Mouse (Mus musculus) stomach, embryonic 16.5 days (tissue): ENCODE data around the gene Ankrd11. TPM values are rescaled to one million over a fixed set of nuclear protein-coding genes. Genes with fewer than 3 reads are reported as not detected.

Source experiments
- ATAC-seq: fragments of 200-750 bp; cut with Nextera tagmentation; 2 replicates; pipeline ENCODE4 v1.8.0; 2017; ENCODE audit warnings: moderate number of reproducible peaks, moderate TSS enrichment; ENCODE audit not compliant: insufficient read depth, low FRiP score
- H3K27ac ChIP-seq: fragments of 300-500 bp; sonication (generic); 2 replicates; pipeline ENCODE4 v1.5.1; 2014; ENCODE audit warnings: low read length
- H3K27me3 ChIP-seq: fragments of 300-500 bp; sonication (generic); 2 replicates; pipeline ENCODE4 v1.6.1; 2014; ENCODE audit warnings: low read length, control low read depth, mixed read lengths; ENCODE audit not compliant: control insufficient read depth, insufficient read depth
- H3K36me3 ChIP-seq: fragments of 300-500 bp; sonication (generic); 2 replicates; pipeline ENCODE4 v1.6.1; 2014; ENCODE audit warnings: low read length; ENCODE audit not compliant: control insufficient read depth, insufficient read depth
- H3K4me1 ChIP-seq: fragments of 300-500 bp; sonication (generic); 2 replicates; pipeline ENCODE4 v1.6.1; 2014; ENCODE audit warnings: low read length, control low read depth, mixed read lengths; ENCODE audit not compliant: control insufficient read depth, insufficient read depth
- H3K4me2 ChIP-seq: fragments of 300-500 bp; sonication (generic); 2 replicates; pipeline ENCODE4 v1.6.1; 2014; ENCODE audit warnings: low read depth, low read length, mixed read lengths
- H3K4me3 ChIP-seq: fragments of 300-500 bp; sonication (generic); replicated peaks from 2 replicates; pipeline ENCODE4 v1.5.1; 2014; ENCODE audit warnings: mild to moderate bottlenecking, low read length
- H3K9ac ChIP-seq: fragments of 300-500 bp; sonication (generic); 2 replicates; pipeline ENCODE4 v1.6.1; 2014; ENCODE audit warnings: low read length
- H3K9me3 ChIP-seq: fragments of 300-500 bp; sonication (generic); replicated peaks from 2 replicates; pipeline ENCODE4 v1.6.1; 2016; ENCODE audit warnings: low read length, control low read depth; ENCODE audit not compliant: control insufficient read depth
- WGBS: fragments of 180-500 bp; shearing (Covaris S2); extraction: QIAGEN DNeasy Blood & Tissue Kit; methylation state at CpG from one replicate; pipeline ENCODE4 v1.1.7; 2014; 5-methylcytosine and 5-hydroxymethylcytosine counted together
- polyA plus RNA-seq: library from polyadenylated mRNA; unstranded; fragments of >200 nt; fragmentation: Nextera tagmentation; extraction: Ambion mirVana; gene quantifications from 2 replicates; pipeline ENCODE4 v1.2.1, GENCODE M21; 2015

Gene Ankrd11
- polyA plus RNA-seq, result 23.1 and 24.6 TPM in 2 replicates

DNA sequence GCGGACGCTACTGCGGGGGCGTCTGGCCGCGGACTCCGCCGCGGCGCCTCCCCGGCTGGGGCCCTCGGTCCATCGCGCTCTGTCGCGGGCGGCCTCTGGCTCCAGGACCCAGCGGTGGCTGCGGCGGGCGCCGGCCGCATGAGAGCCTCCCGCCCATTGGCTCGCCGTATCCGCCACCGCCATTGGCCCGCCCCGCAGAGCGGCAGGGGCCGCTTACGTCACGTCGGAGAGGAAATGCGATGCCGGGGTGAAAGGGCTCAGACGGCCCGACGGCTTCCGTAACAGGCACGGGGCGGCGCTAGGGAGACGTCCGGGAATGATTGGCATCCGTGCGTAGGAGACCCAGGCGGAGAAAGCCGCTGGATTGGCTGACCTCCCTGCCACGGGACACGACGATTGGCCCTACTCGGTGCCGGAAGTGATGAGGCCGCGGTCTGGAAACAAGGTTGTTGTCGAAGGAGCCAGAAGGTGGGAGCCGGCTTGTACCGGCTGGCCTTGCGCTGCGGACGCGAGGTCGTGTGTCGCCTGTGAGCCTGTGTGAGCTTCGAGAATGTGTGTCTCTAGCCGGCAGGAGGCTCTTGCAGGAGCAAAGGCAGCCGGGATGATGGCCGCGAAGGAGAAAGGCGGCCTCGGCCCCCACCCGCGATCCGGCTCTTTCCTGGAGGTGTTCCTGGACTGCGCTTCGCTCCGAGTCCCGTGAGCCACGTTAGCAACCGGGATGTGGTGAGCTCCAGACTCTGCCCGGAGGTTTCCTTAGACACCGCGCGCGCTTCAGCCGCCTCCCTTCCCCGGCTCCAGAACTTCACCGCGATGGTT, at the start of gene Ankrd11:
TSS of gene Ankrd11 (minus strand) at position 120 of the 816 bp plus-strand sequence.
- Histone ChIP-seq H3K27me3 (no peaks in the 10 kb centered on the region), H3K4me2 (peak within 1 kb of the TSS; percentile 88), H3K4me1 (peaks cover 27% of the 10 kb centered on the region), H3K9me3 (no peaks in the 10 kb centered on the region), H3K9ac (peak within 1 kb of the TSS; percentile 100), H3K36me3 (no peaks in the 10 kb centered on the region), H3K27ac (peak within 1 kb of the TSS; percentile 98), H3K4me3 (peak within 1 kb of the TSS; percentile 100)
- peak; percentile 98 for ATAC-seq
- under 1% methylated on average over 91 of the region's 91 CpGs for WGBS

DNA sequence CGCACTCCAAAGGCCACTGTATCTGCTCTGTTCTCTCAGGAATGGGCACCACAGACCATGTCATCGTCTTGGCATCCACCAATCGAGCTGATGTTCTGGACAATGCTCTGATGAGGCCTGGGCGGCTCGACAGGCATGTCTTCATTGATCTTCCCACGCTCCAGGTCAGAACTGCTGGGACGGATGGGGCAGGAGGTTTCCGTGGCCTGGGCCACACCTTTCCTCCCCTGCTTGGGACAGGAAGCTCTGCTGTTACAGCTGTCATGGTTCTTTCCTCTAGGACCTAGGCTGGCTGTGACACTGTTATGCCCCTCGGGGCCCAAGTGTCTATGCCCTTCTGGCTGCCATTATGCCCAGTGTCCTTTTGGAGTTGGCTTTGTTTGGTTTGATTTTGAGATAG, 45.2 kb upstream of the Ankrd11 start:
- H3K4me2 ChIP-seq, result no peak overlapping the region
- WGBS, result 84% methylated on average over 9 of the region's 9 CpGs
- no peak overlapping the region for H3K4me3 ChIP-seq
- no peak overlapping the region for H3K27ac ChIP-seq
- H3K27me3 ChIP-seq, result no peaks in the 10 kb centered on the region
- peaks cover 34% of the 10 kb centered on the region for H3K36me3 ChIP-seq
- no peak for ATAC-seq
- H3K9me3 ChIP-seq, result no peaks in the 10 kb centered on the region
- no peaks in the 10 kb centered on the region for H3K4me1 ChIP-seq
- H3K9ac ChIP-seq, result no peak overlapping the region

DNA sequence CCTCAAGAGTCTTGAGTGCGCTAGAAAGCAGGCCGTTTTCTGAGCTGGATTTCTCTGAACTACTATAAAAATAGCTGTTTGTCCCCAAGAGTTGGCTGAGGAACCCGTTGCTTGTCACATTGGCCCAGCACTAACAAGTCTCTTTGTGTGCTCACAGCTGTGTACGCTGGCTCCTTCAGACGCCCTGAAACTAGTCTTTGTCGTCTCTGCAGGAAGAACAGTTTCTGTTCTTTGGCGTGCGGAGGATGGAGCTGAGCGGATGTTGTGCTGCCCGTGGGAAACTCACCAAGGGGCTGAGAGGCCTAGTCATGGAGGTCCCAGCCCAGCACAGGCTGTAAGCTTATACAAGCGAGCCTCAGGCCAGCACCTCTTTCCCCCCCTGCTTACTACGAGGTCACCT, 41.5 kb upstream of the Ankrd11 start:
- Histone ChIP-seq H3K9me3 (no peaks in the 10 kb centered on the region), H3K4me3 (no peak overlapping the region), H3K9ac (no peak overlapping the region), H3K27ac (no peak overlapping the region), H3K4me2 (no peak overlapping the region), H3K36me3 (peaks cover 21% of the 10 kb centered on the region; the same call in 1 of the 2 replicates), H3K27me3 (no peaks in the 10 kb centered on the region), H3K4me1 (no peaks in the 10 kb centered on the region)
- ATAC-seq, result no peak
- 85% methylated on average over 12 of the region's 12 CpGs for WGBS

DNA sequence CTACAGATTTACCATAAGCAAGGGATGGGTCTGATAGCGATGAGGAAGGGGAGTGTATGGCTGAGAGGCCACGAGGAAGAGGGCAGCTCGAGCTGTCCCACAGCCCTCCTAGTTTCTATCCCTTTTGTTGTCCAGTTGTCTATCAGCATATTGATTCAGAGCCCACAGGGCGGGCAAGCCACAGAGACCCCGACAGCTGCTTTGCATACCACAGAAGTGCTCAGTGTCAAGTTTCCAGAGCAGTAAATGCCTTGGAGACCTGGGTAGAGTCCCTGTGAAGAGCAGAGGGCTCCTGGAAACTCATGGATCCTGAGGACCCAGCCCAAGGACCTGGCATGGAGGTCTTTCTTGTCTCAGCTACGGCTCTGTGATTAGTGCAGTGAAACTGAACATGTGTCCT, 40.9 kb upstream of the Ankrd11 start:
- Histone ChIP-seq H3K27ac (no peak overlapping the region), H3K4me2 (no peak overlapping the region), H3K36me3 (peaks cover 20% of the 10 kb centered on the region; the same call in 1 of the 2 replicates), H3K27me3 (no peaks in the 10 kb centered on the region), H3K9me3 (no peaks in the 10 kb centered on the region), H3K4me3 (no peak overlapping the region), H3K9ac (no peak overlapping the region), H3K4me1 (no peaks in the 10 kb centered on the region)
- 78% methylated on average over 6 of the region's 6 CpGs for WGBS
- no peak for ATAC-seq

DNA sequence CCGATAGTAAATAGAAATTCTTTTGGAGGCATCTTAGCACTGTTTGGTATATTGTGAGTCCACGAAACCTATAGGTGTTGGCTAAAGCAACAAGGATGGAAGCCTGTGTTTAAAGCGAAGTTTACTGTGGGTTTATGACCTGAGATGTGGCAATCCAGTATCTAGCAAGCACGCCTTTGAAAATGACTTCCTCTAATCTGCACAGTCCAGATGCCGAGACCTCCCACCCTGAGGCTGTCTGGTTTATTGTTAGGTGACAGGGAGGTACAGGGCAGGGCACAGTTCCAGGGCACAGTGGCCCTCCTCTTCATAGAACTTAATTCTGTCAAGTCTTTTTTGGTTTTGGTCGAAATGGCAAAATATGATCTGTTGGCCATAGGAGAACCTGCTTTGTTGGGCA, 35.1 kb upstream of the Ankrd11 start:
- no peak for ATAC-seq
- H3K36me3 ChIP-seq, result peaks cover 25% of the 10 kb centered on the region

DNA sequence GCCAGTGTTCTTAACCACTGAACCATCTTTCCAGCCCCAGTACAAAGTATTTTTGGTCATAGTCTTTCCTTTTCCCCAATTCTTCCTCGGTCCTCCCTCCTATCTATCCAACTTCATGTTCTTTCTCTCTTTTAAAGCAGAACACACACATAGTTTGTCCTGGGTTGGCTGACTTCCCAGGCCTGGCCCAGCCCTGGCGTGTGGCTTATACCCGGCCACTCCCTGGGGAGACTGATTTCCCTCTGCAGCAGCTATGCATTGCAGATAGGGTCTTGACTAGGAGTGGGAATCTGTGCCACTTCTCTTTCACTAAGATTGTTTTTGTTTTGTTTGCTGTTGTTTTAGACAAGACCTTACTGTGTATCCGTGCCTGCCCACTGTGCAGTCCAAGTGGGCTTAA, 29.1 kb upstream of the Ankrd11 start:
- no peak for ATAC-seq
- Histone ChIP-seq H3K4me3 (no peak overlapping the region), H3K4me1 (peaks cover 9% of the 10 kb centered on the region), H3K27ac (no peak overlapping the region), H3K4me2 (no peak overlapping the region), H3K27me3 (no peaks in the 10 kb centered on the region), H3K36me3 (no peaks in the 10 kb centered on the region; the same call in 1 of the 2 replicates), H3K9me3 (no peaks in the 10 kb centered on the region), H3K9ac (no peak overlapping the region)
- 62% methylated on average over 4 of the region's 4 CpGs for WGBS

More for the DNA sequence above, 35.1 kb upstream of the Ankrd11 start:
- H3K27ac ChIP-seq, result no peak overlapping the region
- H3K4me3 ChIP-seq, result no peak overlapping the region
- H3K9me3 ChIP-seq, result no peaks in the 10 kb centered on the region
- H3K4me1 ChIP-seq, result no peaks in the 10 kb centered on the region
- 80% methylated on average over 6 of the region's 6 CpGs for WGBS
- no peak overlapping the region for H3K9ac ChIP-seq
- H3K27me3 ChIP-seq, result no peaks in the 10 kb centered on the region
- no peak overlapping the region for H3K4me2 ChIP-seq

DNA sequence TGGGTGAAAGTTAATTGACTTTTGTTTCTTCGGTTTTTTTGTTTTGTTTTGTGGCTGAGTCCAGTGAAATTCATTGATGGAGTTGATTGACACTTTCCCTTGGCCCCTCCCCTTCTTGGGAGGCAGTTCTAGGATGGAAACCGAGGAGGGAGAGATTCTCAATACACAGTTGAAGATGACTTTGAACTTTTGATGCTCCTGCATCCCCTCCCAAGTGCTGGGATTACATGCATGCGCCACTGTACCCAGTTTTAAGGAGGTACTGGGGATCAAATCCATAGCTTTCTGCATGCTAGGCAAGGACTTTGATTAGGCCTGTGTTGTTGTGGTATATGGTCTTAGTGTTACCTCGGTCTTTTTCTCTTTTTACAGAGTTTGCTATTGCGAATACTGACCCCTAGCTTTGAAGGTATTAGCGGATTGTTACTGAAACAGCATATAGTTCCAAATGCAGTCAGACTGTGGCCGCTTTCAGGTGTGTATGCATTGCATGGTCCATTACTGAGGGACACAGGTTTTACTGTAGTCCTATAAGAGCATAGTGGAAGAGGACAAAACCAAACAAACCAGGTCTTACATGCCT, 24.1 kb upstream of the Ankrd11 start:
- H3K27ac ChIP-seq, result peak overlapping the region; percentile 90
- peaks cover 15% of the 10 kb centered on the region for H3K4me1 ChIP-seq
- H3K4me2 ChIP-seq, result peak overlapping the region; percentile 73
- H3K36me3 ChIP-seq, result no peaks in the 10 kb centered on the region; the same call in 1 of the 2 replicates
- 29% methylated on average over 7 of the region's 7 CpGs for WGBS
- ATAC-seq, result no peak
- H3K9ac ChIP-seq, result peak overlapping the region; percentile 97
- peak overlapping the region; percentile 63 for H3K4me3 ChIP-seq
- H3K9me3 ChIP-seq, result no peaks in the 10 kb centered on the region
- no peaks in the 10 kb centered on the region for H3K27me3 ChIP-seq

DNA sequence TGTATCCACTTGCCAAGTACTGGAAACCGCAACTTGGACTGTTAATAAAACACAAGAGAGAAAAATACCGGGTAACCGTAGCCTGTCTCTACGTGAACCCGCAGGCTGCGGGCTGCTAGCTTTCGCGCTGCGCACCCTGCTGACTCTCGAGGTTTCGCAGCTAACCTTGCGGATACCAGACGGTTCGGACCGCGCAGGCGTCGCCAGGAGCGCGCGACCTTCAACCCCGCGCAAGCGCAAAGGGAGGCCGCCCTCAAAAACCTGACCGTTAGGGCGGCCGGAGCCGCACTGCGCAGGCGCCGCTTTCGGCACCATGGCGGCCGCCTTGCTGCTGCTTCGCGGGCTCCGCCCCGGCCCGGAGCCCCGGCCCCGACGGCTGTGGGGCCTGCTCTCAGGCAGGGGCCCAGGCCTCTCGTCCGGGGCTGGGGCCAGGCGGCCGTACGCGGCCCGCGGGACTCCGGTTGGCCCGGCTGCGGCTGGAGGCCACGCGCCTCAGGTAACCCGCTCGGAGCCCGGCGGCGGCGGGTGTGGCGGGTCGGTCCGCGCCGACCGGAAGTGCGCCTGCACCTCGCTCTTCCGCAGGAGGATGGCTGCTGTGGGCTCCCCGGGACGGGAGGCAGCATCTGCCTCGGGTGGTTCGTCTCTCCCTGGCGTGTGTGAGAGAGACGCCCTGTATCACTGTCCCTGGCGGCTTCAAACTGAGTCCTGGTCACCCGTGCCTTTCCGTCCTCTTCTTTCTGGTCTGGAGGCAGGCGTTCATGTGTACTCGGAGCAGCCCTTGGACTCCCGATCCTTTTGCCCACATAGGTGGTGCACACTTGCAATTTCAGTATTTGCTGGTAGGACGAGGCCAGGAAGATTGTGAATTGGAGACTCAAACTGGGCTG, 23.4 kb upstream of the Ankrd11 start:
- H3K4me3 ChIP-seq, result peak overlapping the region; percentile 63
- peaks cover 15% of the 10 kb centered on the region for H3K4me1 ChIP-seq
- no peaks in the 10 kb centered on the region; the same call in 1 of the 2 replicates for H3K36me3 ChIP-seq
- WGBS, result under 1% methylated on average over 84 of the region's 84 CpGs
- ATAC-seq, result peak; percentile 98
- H3K9me3 ChIP-seq, result no peaks in the 10 kb centered on the region
- H3K4me2 ChIP-seq, result peak overlapping the region; percentile 86
- no peaks in the 10 kb centered on the region for H3K27me3 ChIP-seq
- peak overlapping the region; percentile 90 for H3K27ac ChIP-seq
- peak overlapping the region; percentile 97 for H3K9ac ChIP-seq
